Mouse (Mus musculus) stomach, postnatal 0 days (tissue): ENCODE measurements around the gene Hist2h4. TPM values are rescaled to one million over a fixed set of nuclear protein-coding genes. Genes with fewer than 3 reads are reported as not detected.
A peak's percentile ranks its signal among the peaks of the same experiment; 100 is the strongest.

Experiments used
- ATAC-seq: fragments of 200-750 bp; cut with Nextera tagmentation; 2 replicates; pipeline ENCODE4 v1.8.0; 2017; ENCODE audit not compliant: low FRiP score, low TSS enrichment
- DNase-seq: peaks from one replicate; pipeline ENCODE4 v3.0.0-alpha.2; 2016; ENCODE audit warnings: low spot score
- H3K27ac ChIP-seq: fragments of 300-500 bp; sonication (generic); replicated peaks from 2 replicates; pipeline ENCODE4 v1.5.1; 2014; ENCODE audit warnings: mild to moderate bottlenecking, control low read depth
- H3K27me3 ChIP-seq: fragments of 300-500 bp; sonication (generic); 2 replicates; pipeline ENCODE4 v1.6.1; 2014; ENCODE audit warnings: low read length; ENCODE audit not compliant: control insufficient read depth, insufficient read depth
- H3K36me3 ChIP-seq: fragments of 300-500 bp; sonication (generic); 2 replicates; pipeline ENCODE4 v1.6.1; 2014; ENCODE audit warnings: low read length, mixed read lengths; ENCODE audit not compliant: control insufficient read depth, insufficient read depth
- H3K4me1 ChIP-seq: fragments of 300-500 bp; sonication (generic); replicated peaks from 2 replicates; pipeline ENCODE4 v1.6.1; 2014; ENCODE audit warnings: antibody characterized with exemption; ENCODE audit not compliant: control insufficient read depth, insufficient read depth
- H3K4me2 ChIP-seq: fragments of 300-500 bp; sonication (generic); replicated peaks from 2 replicates; pipeline ENCODE4 v1.6.1; 2014; ENCODE audit warnings: low read depth, mild to moderate bottlenecking, control low read depth, moderate library complexity
- H3K4me3 ChIP-seq: fragments of 300-500 bp; sonication (generic); 2 replicates; pipeline ENCODE4 v1.5.1; 2014; ENCODE audit warnings: low read depth, low read length, control low read depth
- H3K9ac ChIP-seq: fragments of 300-500 bp; sonication (generic); 2 replicates; pipeline ENCODE4 v1.6.1; 2014; ENCODE audit warnings: mild to moderate bottlenecking, low read length, control low read depth, mixed read lengths
- H3K9me3 ChIP-seq: fragments of 300-500 bp; sonication (generic); 2 replicates; pipeline ENCODE4 v1.6.1; 2016; ENCODE audit warnings: low read length; ENCODE audit not compliant: control insufficient read depth
- CTCF ChIP-seq: IDR thresholded peaks from 2 replicates; pipeline ENCODE4 v1.5.1; 2016; ENCODE audit warnings: antibody characterized with exemption, low read depth, mild to moderate bottlenecking, moderate library complexity
- EP300 ChIP-seq: optimal IDR thresholded peaks from 2 replicates; pipeline ENCODE3; 2016; ENCODE audit warnings: antibody characterized with exemption
- WGBS: fragments of 180-500 bp; shearing (Covaris S2); extraction: QIAGEN DNeasy Blood & Tissue Kit; methylation state at CpG from one replicate; pipeline ENCODE4 v1.1.7; 2014; 5-methylcytosine and 5-hydroxymethylcytosine counted together
- polyA plus RNA-seq: library from polyadenylated mRNA; unstranded; fragments of >200 nt; fragmentation: Nextera tagmentation; extraction: Ambion mirVana; gene quantifications from 2 replicates; pipeline ENCODE4 v1.2.1, GENCODE M21; 2015

The Hist2h4 gene
- polyA plus RNA-seq, 1 experiment from 2014 or later = 9.8 TPM

DNA sequence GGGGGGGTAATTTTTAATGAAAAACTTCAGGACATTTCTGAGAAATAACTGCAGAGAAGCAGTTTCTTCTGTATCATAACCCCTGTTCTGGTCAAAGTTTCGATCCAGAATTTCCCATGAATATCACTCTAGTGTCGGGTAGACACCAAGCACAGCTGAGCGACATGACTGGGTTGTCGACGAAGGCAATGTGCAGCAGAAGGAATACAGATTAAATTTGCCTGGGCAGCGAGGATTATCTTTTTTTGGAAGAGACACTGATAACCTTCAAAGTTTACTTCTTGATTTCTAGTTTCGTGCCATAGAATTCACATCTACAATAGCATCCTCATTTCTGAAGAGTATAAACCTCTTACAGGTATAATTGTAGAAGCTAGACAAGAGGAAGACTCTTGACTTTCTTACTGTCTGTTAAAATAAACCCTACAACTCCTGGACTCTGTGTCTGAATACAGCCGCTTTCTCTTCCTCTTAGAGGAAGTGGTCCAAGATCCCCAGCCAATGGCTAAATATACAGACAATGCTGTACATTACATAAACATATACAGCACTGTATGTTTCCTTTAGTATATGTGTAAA is 3.1 kb upstream of the Hist2h4 start:
- Histone ChIP-seq H3K4me1 (0 out of 2 replicates have a peak, but pooled peaks cover 2% of the 10 kb centered on the region), H3K4me3 (no peak overlapping the region), H3K9ac (no peak overlapping the region), H3K27ac (no peak overlapping the region), H3K36me3 (no peaks in the 10 kb centered on the region), H3K9me3 (no peaks in the 10 kb centered on the region), H3K4me2 (no peak overlapping the region), H3K27me3 (no peaks in the 10 kb centered on the region)
- no peak for TF ChIP-seq CTCF
- no peak for TF ChIP-seq EP300
- DNase-seq = no peak
- ATAC-seq = no peak
- WGBS = 84% methylated on average over 8 of the region's 8 CpGs

DNA sequence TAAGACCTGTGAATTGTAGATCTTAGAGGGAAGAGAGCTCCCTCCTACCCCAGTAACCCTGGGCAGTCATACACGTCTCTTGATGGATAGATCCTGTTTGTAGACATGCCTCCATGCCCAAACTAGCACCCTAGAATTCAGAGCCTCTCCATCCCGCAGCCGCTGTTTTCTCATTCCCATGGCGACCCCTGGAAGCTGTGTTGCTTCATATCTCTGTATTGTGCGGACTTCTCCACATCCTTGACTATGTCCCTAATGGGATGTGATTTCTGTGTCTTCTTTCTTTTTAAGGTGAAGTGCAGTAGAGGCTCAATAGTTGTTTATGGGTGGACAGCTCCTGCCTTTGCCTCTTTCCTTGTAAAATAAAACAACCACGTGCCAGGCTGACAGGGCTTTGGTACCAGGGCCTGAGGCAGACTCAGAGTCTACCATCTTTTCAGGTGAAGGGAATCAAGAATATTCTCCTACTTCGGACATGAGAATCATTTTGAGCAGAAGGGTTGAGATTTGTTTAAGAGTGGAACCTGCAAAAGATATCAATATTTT is 1.4 kb upstream of the Hist2h4 start:
- no peak for TF ChIP-seq CTCF
- TF ChIP-seq EP300 = no peak
- WGBS = 68% methylated on average over 7 of the region's 7 CpGs
- Histone ChIP-seq H3K36me3 (no peaks in the 10 kb centered on the region), H3K9me3 (no peaks in the 10 kb centered on the region), H3K9ac (peak overlapping the region; percentile 73), H3K4me2 (peak overlapping the region; percentile 65), H3K4me1 (0 out of 2 replicates have a peak, but pooled peaks cover 2% of the 10 kb centered on the region), H3K4me3 (peak overlapping the region; percentile 65; the same call in 1 of the 2 replicates), H3K27me3 (no peaks in the 10 kb centered on the region), H3K27ac (peak overlapping the region; percentile 98)
- ATAC-seq (no peak), DNase-seq (no peak)

GRCm38 (mm10) chr3:96263558-96264403 is 670 bp upstream of the Hist2h4 start:
- H3K4me2 ChIP-seq = peak overlapping the region; percentile 65
- H3K27ac ChIP-seq = peak overlapping the region; percentile 98
- H3K27me3 ChIP-seq = no peaks in the 10 kb centered on the region
- H3K4me1 ChIP-seq = 0 out of 2 replicates have a peak, but pooled peaks cover 2% of the 10 kb centered on the region
- ATAC-seq = peak; percentile 42
- H3K9me3 ChIP-seq = no peaks in the 10 kb centered on the region
- H3K4me3 ChIP-seq = peak overlapping the region; percentile 65
- H3K9ac ChIP-seq = peak overlapping the region; percentile 73
- WGBS = 3% methylated on average over 27 of the region's 27 CpGs
- DNase-seq = peak; percentile 66
- H3K36me3 ChIP-seq = no peaks in the 10 kb centered on the region
- TF ChIP-seq EP300 (peak; percentile 83), CTCF (no peak)

- Histone ChIP-seq H3K9me3 (no peaks in the 10 kb centered on the region), H3K27me3 (no peaks in the 10 kb centered on the region), H3K9ac (peak overlapping the region; percentile 83), H3K36me3 (no peaks in the 10 kb centered on the region), H3K4me2 (peak overlapping the region; percentile 65), H3K4me1 (0 out of 2 replicates have a peak, but pooled peaks cover 2% of the 10 kb centered on the region), H3K27ac (peak overlapping the region; percentile 98), H3K4me3 (peak overlapping the region; percentile 65)
- DNase-seq (peak; percentile 80), ATAC-seq (peak; percentile 86)
- TF ChIP-seq EP300 = no peak
- TF ChIP-seq CTCF = no peak
- 2% methylated on average over 19 of the region's 19 CpGs for WGBS
Observed at GRCm38 (mm10) chr3:96262216-96262875, 765 bp downstream of the Hist2h4 start.

DNA sequence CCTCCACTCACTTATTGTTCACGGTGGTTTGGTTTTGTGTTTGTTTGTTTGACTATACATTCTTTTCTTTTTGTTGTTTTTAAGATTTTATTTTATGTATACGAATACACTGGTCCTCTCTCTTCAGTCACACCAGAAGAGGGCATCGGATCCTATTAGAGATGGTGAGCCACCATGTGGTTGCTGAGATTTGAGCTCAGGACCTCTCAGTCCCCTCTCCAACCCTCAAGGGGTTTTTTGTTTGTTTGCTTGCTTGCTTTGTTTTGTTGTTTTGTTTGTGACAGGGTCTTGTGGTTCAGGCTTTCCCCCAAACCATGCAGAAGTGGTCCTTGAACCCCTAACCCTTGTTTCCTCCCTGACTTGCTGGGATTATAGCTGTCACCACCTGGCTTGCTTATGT is 1.5 kb downstream of the Hist2h4 start:
- H3K9me3 ChIP-seq = no peaks in the 10 kb centered on the region
- peak overlapping the region; percentile 83 for H3K9ac ChIP-seq
- H3K27me3 ChIP-seq = no peaks in the 10 kb centered on the region
- peak; percentile 34 for TF ChIP-seq CTCF
- TF ChIP-seq EP300 = no peak
- 43% methylated on average over 3 of the region's 3 CpGs for WGBS
- H3K4me2 ChIP-seq = peak overlapping the region; percentile 65
- ATAC-seq (no peak), DNase-seq (no peak)
- H3K4me3 ChIP-seq = peak overlapping the region; percentile 65
- no peaks in the 10 kb centered on the region for H3K36me3 ChIP-seq
- 0 out of 2 replicates have a peak, but pooled peaks cover 2% of the 10 kb centered on the region for H3K4me1 ChIP-seq
- peak overlapping the region; percentile 98 for H3K27ac ChIP-seq
